Mouse (Mus musculus) thymus, adult 2 months (tissue): ENCODE data around the gene Enkd1.
A peak's percentile ranks its signal among the peaks of the same experiment; 100 is the strongest.

Experiments
- CTCF ChIP-seq: fragments of 200-500 bp; IDR thresholded peaks from 2 replicates; pipeline ENCODE4 v1.5.1; 2012; ENCODE audit warnings: mild to moderate bottlenecking, control low read depth, low read length, moderate library complexity, borderline replicate concordance; ENCODE audit not compliant: control insufficient read depth, poor library complexity, insufficient read depth; ENCODE audit errors: extremely low read depth
- POLR2A ChIP-seq: fragments of 200-500 bp; IDR thresholded peaks from 2 replicates; pipeline ENCODE4 v1.6.1; 2012; ENCODE audit warnings: mild to moderate bottlenecking, low read length, control low read depth, moderate library complexity; ENCODE audit not compliant: control insufficient read depth, poor library complexity, insufficient read depth; ENCODE audit errors: extremely low read depth

GRCm38 (mm10) chr8:105685796-105686308, 22.2 kb downstream of the Enkd1 start, which contains the start of gene Carmil2:
- TF ChIP-seq POLR2A (peak; percentile 92), CTCF (peak; percentile 95; the same call in 1 of the 2 replicates)
